Mouse (Mus musculus): ENCODE measurements around the gene Rap1gap2. TPM values are rescaled to one million over a fixed set of nuclear protein-coding genes. Genes with fewer than 3 reads are reported as not detected.

Gene Rap1gap2
- polyA plus RNA-seq, 1 experiment from 2014 or later = 8.9 TPM

DNA sequence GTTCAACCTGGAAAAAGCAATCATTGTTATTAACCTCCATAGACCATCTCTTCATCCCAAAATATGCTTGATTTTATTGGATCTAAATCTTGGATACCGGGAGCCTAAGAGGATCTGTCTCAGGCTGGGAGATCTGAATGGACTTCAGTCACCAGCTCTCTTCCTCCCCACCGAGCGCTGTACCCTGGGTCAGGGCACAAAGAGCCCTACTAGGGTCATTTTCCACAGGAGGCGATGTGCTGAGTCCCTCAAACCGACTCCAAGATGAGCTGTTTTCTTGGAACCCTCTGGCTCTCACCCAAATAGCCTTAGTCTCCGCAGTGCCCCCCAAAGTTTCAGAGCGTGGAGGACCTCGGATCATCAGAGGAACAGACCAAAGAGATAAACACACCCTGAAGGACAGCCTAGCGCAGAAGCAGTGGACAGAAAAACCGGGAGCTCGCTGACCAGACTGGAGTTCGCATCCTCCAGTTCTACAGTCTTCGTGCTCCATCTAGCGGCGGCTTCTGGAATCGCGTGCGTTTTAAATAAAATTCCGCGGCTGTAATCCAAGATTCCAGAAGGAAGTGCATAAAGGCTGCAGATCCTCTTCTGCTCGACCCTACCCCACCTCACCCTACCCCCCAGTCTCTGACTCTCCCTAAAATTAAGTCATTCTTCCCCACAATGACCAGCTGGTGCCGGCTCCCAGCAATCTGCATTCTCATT is 239.2 kb downstream of the Rap1gap2 start:
- no peak; the same call in 1 of the 2 replicates for ATAC-seq (replicated peaks)
- no peak overlapping the region for H3K4me2 ChIP-seq (replicated peaks)
- H3K9ac ChIP-seq (replicated peaks) = no peak overlapping the region
- H3K4me1 ChIP-seq = no peaks in the 10 kb centered on the region
- no peaks in the 10 kb centered on the region for H3K36me3 ChIP-seq
- WGBS = 11% methylated on average over 22 of the region's 22 CpGs
- no peak overlapping the region for H3K4me3 ChIP-seq
- peaks cover 10% of the 10 kb centered on the region; the same call in 1 of the 2 replicates for H3K27me3 ChIP-seq
- H3K9me3 ChIP-seq = no peaks in the 10 kb centered on the region
- no peak overlapping the region for H3K27ac ChIP-seq (replicated peaks)

- no peak within 1 kb of the TSS for H3K27ac ChIP-seq (replicated peaks)
- H3K9me3 ChIP-seq = no peaks in the 10 kb centered on the region
- no peaks in the 10 kb centered on the region for H3K36me3 ChIP-seq
- ATAC-seq (replicated peaks) = no peak
- 84% methylated on average over 1 of the region's 1 CpGs for WGBS
- no peaks in the 10 kb centered on the region for H3K4me1 ChIP-seq
- H3K4me2 ChIP-seq (replicated peaks) = no peak within 1 kb of the TSS
- H3K9ac ChIP-seq (replicated peaks) = no peak within 1 kb of the TSS
- H3K4me3 ChIP-seq = no peak within 1 kb of the TSS
- H3K27me3 ChIP-seq = no peaks in the 10 kb centered on the region
Observed at GRCm38 (mm10) chr11:74361769-74362168, 248.9 kb downstream of the Rap1gap2 start, which contains the start of gene Olfr412. Gene Olfr412 (plus strand): TSS chr11:74362069.

- no peak within 1 kb of the TSS for H3K4me2 ChIP-seq (replicated peaks)
- no peak within 1 kb of the TSS for H3K9ac ChIP-seq (replicated peaks)
- H3K27ac ChIP-seq (replicated peaks) = no peak within 1 kb of the TSS
- no peaks in the 10 kb centered on the region for H3K9me3 ChIP-seq
- WGBS = 73% methylated on average over 3 of the region's 3 CpGs
- no peaks in the 10 kb centered on the region for H3K4me1 ChIP-seq
- H3K36me3 ChIP-seq = no peaks in the 10 kb centered on the region
- no peaks in the 10 kb centered on the region for H3K27me3 ChIP-seq
- H3K4me3 ChIP-seq = no peak within 1 kb of the TSS
- no peak for ATAC-seq (replicated peaks)
Observed at GRCm38 (mm10) chr11:74352550-74352949, 258.2 kb downstream of the Rap1gap2 start, which contains the start of gene Olfr411. Gene Olfr411 (minus strand): TSS chr11:74352650.

DNA sequence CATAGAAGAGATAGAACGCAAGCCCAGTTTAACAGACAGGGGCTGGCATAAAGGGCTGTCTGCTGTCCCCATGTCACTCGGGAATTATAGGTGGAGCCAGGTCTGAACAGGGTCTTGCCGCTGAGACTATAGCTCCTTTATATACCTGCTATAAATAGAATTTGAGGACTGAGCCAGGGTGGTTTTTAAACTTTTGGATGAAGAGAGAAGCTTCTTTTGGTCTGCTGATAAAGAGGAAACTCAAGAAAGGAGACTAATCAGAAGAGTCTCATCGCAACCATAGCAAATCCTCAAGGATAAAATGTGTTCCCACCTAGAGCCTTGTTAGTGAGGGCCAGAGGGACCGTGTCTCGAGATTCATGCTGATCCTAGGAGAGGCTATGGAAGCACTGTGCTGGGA is 272.8 kb downstream of the Rap1gap2 start, which contains the start of gene Olfr410:
TSS of gene Olfr410 (minus strand) at position 101 of the 400 bp plus-strand sequence.
- 86% methylated on average over 6 of the region's 6 CpGs for WGBS
- no peak for ATAC-seq (replicated peaks)
- Histone ChIP-seq H3K4me2 (replicated peaks) (no peak within 1 kb of the TSS), H3K4me3 (no peak within 1 kb of the TSS), H3K9ac (replicated peaks) (no peak within 1 kb of the TSS), H3K9me3 (no peaks in the 10 kb centered on the region), H3K36me3 (no peaks in the 10 kb centered on the region), H3K27me3 (no peaks in the 10 kb centered on the region), H3K4me1 (no peaks in the 10 kb centered on the region), H3K27ac (replicated peaks) (no peak within 1 kb of the TSS)

Other genes with a start within 250 kb of the Rap1gap2 start
- gene Olfr412, start 248.8 kb downstream of the Rap1gap2 start, polyA plus RNA-seq (2015; fragmentation: Nextera tagmentation; extraction: Ambion mirVana) = not detected in 2 replicates
- 3.1 and 3.7 TPM in 2 replicates for gene Ccdc92b, start 8.7 kb upstream of the Rap1gap2 start, polyA plus RNA-seq (2015; fragmentation: Nextera tagmentation; extraction: Ambion mirVana)
- 11.9 and 12.5 TPM in 2 replicates for gene Cluh, start 38.6 kb upstream of the Rap1gap2 start, polyA plus RNA-seq (2015; fragmentation: Nextera tagmentation; extraction: Ambion mirVana)
- gene Pafah1b1, start 113.8 kb upstream of the Rap1gap2 start, polyA plus RNA-seq (2015; fragmentation: Nextera tagmentation; extraction: Ambion mirVana) = 58.3 and 59.8 TPM in 2 replicates
- 54.3 and 55.5 TPM in 2 replicates for gene Mettl16, start 159.9 kb upstream of the Rap1gap2 start, polyA plus RNA-seq (2015; fragmentation: Nextera tagmentation; extraction: Ambion mirVana)
- gene Mnt, start 220.0 kb upstream of the Rap1gap2 start, polyA plus RNA-seq (2015; fragmentation: Nextera tagmentation; extraction: Ambion mirVana) = 10.0 and 10.1 TPM in 2 replicates